Mouse (Mus musculus): ENCODE data around the gene Nes.

Nes gene

GRCm38 (mm10) chr3:88023192-88024074 lies 52.6 kb downstream of the Nes start:
- peak; percentile 17 for DNase-seq

DNA sequence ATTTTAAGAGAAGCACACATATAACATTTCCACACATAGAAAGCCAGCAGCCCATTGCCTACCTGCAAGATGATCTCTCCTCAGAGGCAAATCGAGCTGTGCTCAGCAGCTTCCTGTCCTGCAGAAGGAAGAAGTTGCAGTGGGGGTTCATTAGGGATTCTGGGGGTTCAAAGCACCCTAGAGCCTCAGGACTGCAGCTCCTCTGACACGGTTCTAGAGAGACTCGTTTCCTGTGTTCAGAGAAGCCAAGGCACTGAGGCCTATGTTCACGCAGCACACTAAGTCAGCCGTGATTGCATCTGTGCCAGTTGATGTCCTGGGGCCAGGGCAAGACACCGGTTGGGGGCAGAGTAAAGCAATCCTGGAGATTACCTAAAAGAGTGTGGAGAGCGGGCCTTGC lies 55.9 kb downstream of the Nes start:
- no peak for DNase-seq

DNA sequence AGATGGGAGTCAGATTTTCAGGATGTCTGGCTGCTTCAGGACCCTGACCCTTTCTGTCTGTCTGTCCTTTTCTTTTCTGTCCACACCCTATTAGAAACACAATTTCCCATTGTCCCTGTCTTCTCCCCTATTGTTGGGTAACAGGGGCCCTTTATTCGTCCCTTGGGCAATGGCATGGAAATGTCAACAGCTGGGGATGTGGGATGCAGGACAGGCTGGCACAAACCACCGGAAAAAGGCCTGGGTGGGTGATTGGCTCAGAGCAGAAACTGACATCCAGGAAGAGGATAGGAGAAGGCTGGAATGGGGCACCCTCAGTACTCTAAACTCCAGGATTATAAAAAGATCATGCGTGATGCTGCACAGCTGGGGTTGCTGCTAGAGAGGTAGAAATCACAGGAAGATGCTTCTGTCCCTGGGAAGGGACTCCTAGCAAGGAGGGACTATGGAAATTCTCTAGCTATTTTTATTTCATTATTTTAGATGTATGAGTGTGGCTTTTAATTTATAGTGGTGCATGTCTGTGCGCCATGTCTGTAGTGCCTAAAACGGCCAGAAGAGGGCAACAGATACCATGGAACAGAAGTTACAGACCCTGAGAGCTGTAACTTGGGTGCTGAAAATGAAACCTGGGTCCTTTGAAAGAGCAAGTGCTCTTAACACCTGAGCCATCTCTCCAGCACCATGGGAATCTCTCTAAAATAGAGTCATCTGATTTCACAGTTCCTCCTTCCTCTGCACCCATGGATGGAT lies 56.7 kb downstream of the Nes start, which contains the start of gene Hapln2:
TSS of gene Hapln2 (minus strand) at position 150 of the 753 bp plus-strand sequence.
- DNase-seq, result peak; percentile 35
